Mouse (Mus musculus) embryo, embryonic 11 days (tissue): ENCODE measurements around the gene Kmo.

ENCODE experiments used
- DNase-seq: peaks from one replicate; pipeline ENCODE4 v3.0.0-alpha.2; 2015

Gene Kmo

DNA sequence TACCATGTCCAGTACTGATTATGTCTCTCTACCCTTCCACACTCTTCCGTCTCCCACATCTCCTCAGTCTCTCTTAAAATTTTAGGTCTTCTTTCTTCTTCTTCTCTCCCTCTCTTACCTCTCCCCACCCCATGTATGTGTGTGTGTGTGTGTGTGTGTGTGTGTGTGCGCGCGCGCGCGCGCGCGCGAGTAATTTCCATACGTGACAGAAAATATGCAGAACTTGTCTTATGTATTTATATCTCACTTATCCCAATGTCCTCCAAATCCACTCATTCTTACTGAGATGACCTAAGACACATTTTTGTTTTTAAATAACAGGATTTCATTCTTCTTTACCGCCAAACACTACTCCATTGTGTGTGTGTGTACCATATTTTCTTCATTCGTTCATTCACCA lies 12.3 kb downstream of the Kmo start:
- DNase-seq: no peak

DNA sequence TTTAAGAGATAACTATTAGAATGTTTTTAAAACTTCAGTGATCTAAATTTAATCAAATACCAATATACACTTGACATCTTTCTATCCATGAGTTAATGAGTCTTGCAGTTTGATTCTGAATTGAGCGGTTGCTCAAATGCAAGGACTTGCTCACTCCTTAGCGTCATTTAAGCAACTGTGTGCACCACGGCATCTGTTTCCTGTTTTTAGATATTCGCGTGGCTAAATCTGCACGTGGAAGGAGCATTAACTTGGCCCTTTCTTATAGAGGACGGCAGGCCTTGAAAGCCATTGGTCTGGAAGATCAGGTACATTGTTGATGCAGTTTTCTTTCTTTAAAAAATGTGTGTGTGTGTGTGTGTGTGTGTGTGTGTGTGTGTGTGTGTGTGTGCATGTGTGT lies 17.5 kb downstream of the Kmo start:
- no peak for DNase-seq

DNA sequence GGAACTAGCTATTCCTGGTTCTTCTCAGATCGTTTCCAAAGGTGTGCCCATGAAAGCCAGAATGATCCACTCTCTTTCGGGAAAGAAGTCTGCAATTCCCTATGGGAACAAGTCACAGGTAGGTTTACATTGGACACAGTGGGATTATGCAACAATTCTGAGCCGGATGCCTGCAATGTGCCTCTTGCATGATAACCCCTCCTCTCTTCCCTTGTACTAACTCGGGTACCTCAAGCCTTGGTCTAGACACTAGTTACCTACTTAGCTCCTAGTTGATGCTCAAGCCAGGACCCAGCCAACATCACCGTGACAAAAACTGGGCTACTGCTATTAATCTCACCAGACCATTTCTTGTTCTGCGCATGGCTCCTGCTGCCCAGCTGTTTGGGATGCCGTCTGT lies 18.9 kb downstream of the Kmo start:
- no peak for DNase-seq

DNA sequence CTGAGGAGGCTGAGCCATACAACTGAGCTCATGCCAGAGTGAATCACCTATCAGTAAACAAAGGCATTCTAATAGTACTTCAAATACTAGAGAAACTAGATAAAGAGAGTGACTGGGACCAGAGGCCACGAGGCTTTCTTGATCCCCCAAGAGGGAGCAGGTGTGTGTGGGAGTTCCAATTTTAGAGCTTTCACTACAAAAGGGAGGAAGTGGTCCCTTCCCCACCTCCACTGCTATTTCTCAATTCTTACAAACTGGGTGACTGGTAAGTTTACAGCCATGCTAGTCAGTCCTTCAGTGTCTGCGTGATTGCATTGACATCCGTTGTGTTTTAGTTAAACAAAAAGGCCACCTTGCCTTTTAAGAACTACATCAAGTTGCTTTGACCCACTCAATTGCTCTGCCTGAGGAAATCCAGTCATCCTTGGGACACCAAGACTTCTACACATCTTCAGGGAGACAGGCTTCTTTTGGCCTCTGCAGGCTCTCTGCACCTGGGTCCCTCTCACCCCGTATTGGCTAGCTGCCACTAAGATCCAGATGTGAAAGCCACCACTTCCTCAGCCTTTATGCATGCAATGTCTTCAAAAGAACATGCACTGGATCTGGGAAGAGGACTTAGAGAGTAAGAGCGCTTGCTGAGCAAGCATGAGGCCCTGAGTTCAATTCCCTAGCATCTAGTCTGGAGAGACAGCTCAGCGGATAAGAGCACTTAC lies 20.4 kb downstream of the Kmo start:
- DNase-seq: no peak

DNA sequence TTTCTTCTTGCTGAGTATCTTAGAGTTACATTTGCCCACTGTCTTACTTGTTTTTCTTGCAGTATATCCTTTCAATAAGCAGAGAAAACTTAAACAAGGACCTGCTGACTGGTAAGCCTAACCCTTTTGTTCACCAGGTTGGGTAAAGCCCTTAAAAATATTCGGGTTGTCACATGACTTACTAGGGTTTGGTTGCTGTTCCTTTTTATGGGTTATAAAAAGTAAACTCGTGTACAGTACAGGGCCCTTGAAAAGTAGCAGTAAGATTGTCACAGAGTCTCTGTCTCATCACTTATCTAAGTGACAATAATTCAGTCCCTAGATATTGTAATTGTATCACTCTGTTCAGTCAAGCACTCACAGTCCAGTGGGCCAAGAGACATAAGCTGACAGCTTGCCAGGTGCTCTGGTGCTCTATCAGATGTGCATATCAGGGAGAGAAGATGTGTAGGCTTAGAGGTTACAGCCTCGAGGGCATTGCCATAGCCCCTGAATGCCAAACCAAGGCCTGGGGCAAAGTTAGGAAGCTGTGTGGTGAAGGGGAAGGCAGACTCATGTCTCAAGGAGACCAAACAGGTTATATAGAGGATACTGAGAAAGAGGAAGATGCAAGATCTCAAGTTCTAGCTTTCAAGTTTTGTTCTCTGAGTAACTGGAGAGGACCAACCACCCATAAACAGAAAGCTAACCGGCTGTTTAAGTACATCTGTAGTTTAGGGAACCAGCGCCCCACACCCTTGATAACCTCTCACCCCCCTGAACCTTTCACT lies 23.5 kb downstream of the Kmo start:
- DNase-seq: no peak

DNA sequence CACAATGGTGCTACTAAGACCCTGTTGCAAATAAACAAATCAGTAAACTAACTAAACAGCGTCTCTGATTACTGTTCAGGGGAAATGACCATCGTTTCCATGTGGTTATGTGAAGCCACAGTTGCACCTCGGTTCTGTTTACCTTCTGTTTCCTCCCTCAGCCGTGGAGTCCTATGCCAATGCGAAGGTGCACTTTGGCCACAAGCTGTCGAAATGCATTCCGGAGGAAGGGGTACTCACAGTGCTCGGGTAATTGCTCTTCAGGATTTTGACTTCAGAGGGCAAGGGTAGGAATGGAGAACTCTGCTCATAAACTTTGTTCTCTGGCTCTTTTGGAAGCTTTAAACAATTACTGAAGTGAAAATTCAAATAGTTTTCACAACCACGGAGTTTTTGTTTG lies 26.8 kb downstream of the Kmo start:
- DNase-seq: no peak

DNA sequence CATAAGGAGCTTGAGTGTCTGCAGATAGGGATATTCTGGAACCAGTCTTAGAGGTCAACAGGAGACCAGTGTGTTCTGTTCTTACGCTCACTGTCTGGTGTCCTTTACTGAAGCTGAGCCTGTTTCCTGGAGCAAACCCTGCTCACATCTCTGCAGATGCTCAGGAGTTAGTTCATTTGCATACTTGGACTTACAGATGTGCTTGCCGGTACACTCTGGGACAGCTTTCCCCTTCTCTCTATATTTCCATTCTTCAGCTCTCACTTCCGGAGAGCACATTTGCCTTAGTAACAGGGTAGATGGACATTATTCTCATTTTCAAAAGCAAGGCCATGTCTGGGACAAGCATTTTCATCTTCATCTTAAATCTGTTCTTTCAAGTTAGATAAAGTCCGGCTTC lies 28.4 kb downstream of the Kmo start:
- DNase-seq: no peak

DNA sequence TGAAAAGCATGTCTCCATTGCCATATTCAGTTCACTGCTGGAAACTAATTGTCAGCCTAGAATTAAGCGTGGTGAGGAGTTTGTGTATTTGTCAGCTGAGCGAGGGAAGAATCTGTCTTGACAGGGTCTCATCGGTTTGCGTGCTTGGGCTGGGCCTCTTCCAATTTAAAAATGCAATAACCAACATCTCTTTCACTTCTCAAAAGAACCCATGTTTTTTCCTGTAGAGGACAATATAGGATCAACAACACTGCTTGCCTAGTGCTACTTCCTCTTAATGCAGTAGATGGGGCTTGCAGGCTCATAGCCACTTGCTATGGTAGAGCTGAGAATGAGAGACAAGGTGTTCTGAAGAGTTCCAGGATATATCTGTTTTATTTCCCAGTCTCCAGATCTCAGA lies 39.7 kb downstream of the Kmo start:
- no peak for DNase-seq

DNA sequence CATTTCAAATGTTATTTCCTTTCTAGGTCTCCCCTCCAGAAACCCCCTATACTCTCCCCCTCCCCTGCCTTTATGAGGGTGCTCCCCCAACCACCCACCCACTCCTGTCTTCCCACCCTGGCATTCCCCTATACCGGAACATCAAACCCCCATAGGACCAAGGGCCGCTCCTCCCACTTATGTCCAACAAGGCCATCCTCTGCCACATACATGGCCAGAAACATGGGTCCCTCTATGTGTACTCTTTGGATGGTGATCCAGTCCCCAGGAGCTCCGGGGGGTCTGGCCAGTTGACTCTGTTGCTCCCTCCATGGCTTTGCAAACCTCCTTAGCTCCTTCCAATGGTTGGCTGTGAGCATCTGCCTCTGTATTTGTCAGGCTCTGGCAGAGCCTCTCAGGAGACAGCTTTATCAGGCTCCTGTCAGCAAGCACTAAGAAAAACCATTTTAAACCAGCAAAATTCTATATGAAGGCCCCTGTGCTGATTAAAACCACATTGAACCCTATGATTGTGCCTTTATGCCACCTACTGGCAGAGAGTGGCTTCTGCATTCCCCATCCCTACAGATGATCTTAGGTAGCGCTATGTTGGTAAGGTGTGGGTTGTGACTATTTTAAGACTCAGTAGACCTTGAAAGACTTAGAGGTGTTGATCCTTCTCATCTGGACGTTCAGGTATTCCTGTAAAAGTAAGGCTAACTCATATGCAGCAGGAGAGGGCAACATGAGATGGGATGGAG lies 48.7 kb downstream of the Kmo start:
- DNase-seq: peak; percentile 63

DNA sequence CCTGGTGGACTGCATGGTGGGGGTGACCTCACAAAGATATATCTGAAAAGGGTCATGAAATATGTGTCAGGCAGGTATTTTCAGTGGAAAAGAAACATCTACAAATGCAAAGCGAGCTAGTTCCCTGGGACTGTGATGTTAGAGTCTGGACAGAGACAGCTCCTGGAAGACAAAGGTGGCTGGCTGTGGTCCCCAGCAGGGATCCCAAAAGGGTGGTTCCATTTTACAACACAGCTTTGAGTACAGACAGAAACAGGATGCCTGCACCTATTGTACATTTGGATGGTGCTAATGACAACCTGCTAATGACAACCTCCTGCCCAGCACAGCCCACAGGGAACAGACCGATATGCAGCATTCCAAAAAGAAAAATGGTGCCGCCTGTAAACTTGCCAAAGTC lies 49.3 kb downstream of the Kmo start:
- no peak for DNase-seq

DNA sequence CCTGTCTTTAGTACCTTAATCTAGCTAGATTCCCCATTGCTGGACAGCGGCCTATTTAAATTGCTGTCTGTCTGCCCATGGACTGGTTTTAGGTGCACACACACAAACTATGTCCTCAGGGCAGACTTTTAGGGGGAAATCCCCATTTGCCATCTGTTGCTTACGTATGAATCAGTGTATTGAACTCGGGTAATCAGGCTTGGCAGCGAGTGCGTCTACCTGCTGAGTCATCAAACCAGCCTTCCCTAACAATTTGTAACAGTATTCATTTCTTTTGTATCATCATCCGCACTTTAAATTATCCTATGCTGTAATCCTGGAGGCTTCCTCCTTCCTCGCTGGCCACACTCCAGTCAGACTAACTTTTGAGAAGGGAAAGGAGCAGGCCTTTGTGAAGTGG lies 49.9 kb downstream of the Kmo start:
- no peak for DNase-seq

DNA sequence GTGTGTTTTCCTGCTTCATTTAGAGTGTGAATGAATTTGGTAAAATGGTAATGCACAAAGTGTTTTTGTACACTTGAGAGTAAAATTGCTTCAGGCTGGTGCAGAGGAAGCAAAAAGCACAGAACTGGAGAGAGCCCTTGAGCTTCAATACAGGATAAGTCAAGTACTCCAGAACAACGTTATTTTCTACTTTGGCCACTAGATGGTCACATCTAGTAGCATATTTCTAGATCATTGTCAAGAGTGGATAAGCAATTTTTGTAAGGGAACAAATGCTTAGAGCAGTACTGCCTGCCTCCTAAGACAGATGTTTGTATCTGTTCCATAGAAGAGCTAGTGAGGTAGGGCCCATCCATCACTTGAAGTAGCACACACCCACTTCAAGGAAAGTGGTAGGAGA lies 51.4 kb downstream of the Kmo start:
- no peak for DNase-seq

DNA sequence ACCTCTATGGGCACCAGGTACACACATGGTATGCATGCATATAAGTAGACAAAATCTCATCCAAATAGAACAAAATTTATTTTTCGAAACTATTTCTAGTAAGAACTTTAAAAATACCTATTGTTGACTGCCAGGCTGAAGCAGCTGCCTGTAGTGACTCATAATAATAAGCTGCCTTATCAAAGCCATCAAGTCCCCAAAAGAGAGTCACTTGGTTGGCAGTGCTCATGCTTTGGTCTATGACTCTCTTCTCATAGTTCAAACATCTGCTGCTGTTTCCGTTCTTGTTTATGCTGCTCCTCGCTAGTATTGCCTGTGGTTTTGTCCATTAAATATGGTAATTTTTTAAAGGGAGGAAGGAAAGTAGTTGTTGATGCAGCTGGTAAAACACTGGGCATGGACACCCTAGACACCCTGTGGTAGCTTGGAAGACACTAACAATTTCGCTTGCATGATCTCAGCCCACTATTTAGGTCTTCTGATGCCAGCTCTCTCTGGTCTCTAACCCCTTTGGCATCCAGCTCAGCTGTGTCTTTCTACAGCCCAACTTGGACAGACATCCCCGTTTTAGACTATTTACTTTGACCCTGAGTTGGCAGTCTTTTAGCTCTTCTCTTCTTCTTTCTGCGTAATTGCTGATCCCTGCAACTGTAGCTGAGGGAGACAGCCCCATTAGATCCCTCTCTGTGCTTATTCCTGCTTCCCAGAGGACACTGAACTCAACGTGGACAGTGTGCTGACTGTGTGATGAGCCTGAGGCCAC lies 53.6 kb downstream of the Kmo start:
- no peak for DNase-seq

DNA sequence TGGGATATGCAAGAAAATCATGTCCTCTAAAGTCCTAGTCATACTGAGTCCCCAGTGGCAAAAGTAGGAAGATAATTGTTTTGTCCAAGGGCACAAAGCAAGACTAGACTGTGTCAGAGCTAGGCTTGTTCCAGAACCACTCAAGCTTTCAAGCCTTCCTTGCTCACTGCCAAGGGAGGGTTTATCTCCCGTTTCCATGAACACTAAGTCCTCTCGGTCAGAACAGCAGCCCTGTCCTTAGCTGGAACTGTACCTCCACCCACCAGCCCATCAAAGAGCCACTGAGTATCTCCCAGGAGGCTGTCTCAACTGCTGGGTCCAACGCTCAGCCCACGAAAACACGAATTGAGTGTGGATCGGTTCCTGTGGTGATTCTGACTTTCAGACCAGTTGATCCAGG lies 54.9 kb downstream of the Kmo start:
- DNase-seq: no peak

DNA sequence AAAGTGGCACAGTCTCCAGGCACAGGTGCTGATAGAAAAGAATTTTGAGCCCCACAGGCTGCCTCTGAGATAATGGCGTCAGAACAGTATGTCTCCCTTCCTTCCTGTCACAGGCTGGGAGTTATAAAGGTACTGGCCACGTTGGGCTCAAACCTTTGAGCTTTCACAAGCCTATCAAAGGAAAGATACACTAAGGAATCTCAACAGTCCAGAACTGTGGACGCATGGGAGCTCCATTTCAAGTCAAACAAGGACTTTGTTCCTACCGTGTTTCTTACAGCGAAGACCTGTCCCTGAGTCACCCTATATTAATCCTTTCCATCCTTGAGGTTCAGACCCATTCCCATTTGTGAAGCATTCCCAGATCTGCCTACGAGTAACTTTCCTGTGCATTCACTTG lies 57.3 kb downstream of the Kmo start:
- no peak for DNase-seq

DNA sequence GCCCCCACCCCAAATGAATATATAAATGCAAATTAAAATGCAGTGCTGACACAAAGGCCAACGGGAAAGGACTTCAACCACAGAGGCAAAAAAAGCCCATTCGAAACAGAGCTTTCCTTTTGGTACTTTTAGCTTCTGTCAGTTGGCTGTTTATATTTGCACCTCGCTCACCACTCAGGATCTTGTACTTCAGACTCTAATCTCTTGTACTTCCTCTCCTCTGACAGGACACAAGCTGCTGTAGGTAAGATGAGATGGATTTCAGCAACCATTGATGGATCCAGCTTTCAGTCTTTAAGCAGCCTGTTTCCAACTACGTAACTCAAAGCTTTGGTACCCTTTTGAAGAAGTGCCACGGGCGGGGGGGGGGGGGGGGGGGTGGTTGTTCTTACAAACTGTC lies 60.8 kb downstream of the Kmo start:
- no peak for DNase-seq

DNA sequence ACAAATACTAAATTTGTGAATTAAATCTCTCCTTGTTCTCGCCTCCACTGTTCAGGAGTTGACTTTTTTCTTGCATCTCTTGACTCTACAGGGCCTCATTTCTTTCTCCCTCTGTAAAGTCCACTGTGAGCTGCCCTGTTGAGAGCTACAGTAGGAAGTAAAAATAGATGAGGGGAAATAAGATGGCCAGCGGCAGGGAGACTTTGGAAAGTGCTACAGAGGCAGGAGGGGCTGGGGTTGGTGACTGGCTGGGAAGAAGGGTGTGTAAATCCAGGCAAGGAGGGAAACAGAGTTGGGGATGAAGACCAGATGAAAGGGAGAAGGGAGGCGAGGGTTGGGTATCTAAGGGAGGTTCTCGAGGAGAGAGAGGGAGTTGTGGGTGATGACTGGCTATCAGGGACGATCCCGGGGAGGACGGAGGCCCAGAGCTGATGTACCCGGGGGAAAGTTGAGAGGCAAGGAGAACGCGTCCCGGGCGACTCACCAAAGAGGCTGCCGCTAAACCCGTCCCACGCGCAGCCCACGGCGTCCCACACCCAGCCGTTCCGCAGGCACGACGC lies 71.6 kb downstream of the Kmo start:
- DNase-seq: no peak

DNA sequence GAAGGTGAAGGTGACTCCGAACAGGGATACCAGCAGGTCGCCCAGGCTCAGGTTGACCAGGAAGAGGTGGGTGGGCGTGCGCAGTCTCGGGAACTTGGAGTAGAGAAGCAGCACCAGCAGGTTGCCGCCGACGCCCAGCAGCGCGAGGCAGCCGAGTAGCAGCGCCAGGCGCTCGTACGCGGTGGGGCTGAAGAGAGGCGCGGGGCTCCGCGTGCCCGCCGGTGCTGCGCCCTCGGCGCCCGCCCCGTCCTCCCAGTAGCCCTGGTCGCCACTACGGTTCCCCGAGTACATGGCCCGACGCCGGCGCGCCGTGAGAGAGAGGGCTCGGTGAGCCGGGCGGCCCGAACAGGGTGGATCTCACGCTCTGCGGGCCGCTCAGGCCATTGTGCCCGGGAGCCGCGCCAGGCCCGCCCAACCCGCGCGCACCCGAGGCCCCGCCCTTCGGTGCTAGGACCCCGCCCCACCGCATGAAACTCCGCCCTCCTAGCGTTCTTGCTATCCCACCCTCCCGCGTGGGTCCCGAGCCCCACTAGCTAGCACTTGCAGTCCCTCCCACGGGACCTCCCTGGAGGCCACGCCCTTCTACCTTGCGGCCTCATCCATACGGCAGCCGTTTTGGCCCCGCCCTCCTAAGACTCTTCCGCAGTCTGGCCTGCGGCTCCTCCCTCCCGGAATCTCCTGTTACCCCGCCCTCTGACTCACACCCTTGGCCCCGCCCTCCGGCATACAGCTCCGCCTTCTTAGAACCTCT lies 72.2 kb downstream of the Kmo start, which contains the start of the genes Opn3 and Chml:
Gene Opn3, minus strand, starts transcription at position 531 of the 751 bp plus-strand sequence.
Gene Chml, minus strand, starts transcription at position 656 of the 751 bp plus-strand sequence.
- peak; percentile 100 for DNase-seq

DNA sequence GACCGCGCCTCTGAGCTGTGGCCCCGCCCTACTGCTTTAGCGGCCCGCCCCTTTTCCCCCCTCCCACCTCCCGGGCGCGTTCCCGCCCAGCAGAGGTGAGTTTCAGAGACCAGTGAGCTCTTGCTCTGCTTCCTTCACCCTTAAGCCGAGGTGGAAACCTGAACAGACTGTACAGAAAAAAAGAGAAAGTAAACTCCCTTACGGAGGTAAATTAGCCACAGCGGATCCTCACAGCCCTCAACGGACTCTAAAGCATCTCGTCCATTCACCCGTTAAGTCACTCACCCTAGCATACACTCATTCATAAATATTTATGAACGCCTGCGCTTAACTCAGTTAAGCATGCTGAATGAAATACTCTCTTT lies 72.8 kb downstream of the Kmo start:
- no peak for DNase-seq

DNA sequence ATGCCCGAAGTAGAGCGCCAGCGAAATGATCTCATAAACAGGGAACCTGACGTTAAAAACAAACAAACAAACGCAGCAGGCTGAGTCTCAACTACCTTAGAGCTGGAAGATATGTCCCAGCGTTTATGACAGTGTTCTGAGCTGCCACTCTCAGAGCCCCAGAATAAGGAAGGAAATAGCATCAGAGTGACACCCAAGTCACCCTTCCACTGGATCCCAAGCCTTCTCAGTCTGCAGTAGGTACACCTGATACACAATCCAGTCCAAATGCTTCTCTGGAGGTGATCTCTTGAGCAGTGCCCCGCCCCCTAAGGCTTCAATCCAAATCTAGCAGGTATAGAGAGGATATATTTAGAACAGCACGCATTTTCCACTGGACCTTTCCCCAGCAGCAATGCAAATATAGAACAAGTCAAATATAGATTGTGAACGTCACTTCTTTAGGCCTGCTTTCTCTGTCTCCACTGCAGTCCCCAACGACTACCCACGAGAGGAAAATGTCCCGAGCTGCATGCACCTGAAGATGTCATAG lies 73.3 kb downstream of the Kmo start:
- no peak for DNase-seq

DNA sequence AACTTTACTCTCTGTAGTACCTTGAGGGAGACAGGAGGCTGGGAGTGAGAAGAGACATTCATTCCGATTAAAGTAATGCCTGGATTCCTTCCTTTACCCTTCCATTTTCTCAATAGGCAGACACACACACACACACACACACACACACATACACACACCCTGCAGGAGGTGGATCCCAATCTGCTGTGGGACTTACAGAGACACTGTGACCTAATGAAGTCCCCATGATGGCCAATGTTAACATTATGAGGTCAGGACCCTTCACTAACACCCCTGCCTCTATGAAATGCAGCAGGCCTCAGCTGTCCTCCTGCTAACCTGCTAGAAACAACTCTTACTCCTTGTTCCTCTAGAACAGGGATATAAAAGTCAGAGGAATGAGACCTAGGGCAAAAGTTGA lies 78.1 kb downstream of the Kmo start, which contains the start of gene Wdr64:
Gene Wdr64, plus strand, starts transcription at position 301 of the 400 bp plus-strand sequence.
- no peak for DNase-seq

DNA sequence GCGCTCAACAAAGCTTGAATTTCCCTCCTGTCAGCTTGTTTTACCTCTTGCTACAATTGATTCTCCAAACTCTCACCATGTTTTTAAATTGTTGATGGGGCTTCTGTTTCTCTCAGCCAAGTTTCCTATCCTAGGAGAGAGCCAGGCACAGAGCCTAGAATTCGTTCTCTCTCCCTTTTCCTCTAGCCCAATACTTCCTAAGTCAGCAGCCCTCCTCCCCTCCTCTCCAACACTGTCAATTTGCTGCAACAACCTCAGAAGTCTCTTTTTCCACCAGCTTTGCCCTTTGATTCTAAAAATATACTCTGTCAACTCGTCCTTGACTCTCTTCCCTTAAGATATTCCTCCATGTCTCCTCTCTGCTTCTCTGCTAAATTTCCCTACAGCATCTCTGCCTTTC lies 79.2 kb downstream of the Kmo start:
- no peak for DNase-seq
